Mouse (Mus musculus): ENCODE measurements around the gene Mif4gd. TPM values are rescaled to one million over a fixed set of nuclear protein-coding genes. Genes with fewer than 3 reads are reported as not detected.
"Not testable (repeated sequence)": the region's sequence is repeated elsewhere in the genome, so short reads cannot be mapped to it uniquely, and the experiment has no call there.

Gene Mif4gd
- 47.4 TPM for polyA plus RNA-seq (2021)

DNA sequence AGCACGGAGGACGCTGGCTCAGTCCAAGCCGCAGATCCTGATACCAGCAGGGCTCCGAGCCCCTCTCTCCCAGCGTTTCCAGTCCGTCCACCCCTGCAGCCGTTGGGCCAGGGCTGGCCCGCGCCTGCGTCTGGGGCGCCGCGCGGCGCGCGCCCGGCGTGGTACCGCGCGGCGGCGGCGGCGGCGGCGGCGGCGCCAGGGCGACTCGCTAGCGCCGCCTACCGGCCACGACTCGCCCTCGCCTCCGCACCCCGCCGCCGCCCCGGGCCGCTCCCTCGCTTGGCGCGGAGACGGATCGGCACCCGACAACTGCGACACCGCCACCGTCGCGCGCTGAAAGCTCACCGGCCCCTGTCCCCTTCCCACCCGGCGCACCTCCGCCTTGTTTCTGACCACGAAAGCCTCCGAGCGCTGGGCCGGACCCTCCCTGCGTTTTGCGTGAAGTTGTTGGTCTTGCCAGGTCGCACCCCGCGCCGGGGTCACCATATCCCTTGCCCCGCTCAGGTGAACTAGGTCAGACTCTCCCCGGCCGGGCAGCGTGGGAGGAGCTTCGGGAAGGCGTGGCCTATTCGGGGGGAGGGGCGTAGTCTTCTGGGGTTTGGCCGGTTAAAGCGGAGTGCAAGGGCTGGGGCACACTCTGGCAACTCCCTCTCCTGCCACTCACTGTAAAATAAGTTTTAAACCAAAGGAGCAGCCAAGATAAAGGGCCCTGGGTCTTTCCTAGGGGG is at the start of gene Mif4gd:
TSS of gene Mif4gd (minus strand) at position 560 of the 728 bp plus-strand sequence.
- in situ Hi-C loops (cut with MboI; ENCODE audit: low pct_unique_long_range_greater_than_20kb), result no loop called here
- no peak for DNase-seq (ENCODE audit: low read depth, low spot score)
- POLR2A ChIA-PET, result interaction anchor here (0.7 to 1.5 kb wide), 5 partner anchors 8 to 88 kb away, joined by 3 to 4 read pairs (median 4); partner anchors contain the start of gene Slc25a19
- CTCF ChIA-PET, result interaction anchor here (0.7 to 2.7 kb wide), 6 partner anchors 9 to 158 kb away, joined by 3 to 9 read pairs (median 6); no protein-coding TSS in a partner anchor
- H3K27me3 ChIP-seq, result no peaks in the 10 kb centered on the region
- peak; percentile 83 for ATAC-seq
- no peak for TF ChIP-seq CTCF (IDR thresholded peaks at IDR 0.05)

GRCm38 (mm10) chr11:115660376-115660775 is 47.6 kb upstream of the Mif4gd start:
- no peaks in the 10 kb centered on the region for H3K27me3 ChIP-seq
- no peak for TF ChIP-seq CTCF (IDR thresholded peaks at IDR 0.05)
- in situ Hi-C loops (cut with MboI; ENCODE audit: low pct_unique_long_range_greater_than_20kb), result no loop called here
- DNase-seq (ENCODE audit: low read depth, low spot score), result no peak
- POLR2A ChIA-PET, result interaction anchor here (1.4 to 1.6 kb wide), 2 partner anchors 9 to 48 kb away, joined by 3 to 4 read pairs; partner anchors contain the start of gene Grb2
- CTCF ChIA-PET, result interaction anchor here (1.3 kb wide), 1 partner anchor 10 kb away, joined by 5 read pairs; no protein-coding TSS in a partner anchor
- ATAC-seq, result no peak

DNA sequence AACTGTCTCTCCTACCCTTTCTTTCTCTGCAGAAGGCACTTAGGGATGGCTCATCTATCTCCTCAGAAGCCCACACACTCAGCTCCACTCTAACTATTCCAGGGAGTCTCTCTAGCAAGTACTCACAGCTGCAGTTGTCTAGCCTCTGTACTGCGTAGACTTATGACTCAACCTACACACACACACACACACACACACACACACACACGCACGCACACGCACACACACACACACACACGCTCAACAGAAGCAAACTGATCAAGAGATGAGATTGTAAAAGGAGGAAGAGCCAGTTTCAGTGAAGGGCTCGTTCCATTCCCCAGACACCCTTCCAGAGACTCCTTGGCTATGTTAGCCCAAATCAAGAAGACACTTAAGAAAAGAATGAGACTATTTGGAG is 45.8 kb upstream of the Mif4gd start:
- POLR2A ChIA-PET, result no interaction called here
- H3K27me3 ChIP-seq, result no peaks in the 10 kb centered on the region
- no peak for DNase-seq (ENCODE audit: low read depth, low spot score)
- no peak for TF ChIP-seq CTCF (IDR thresholded peaks at IDR 0.05)
- in situ Hi-C loops (cut with MboI; ENCODE audit: low pct_unique_long_range_greater_than_20kb), result no loop called here
- ATAC-seq, result no peak
- CTCF ChIA-PET, result interaction anchor here (1.3 kb wide), 1 partner anchor 12 kb away, joined by 3 read pairs; no protein-coding TSS in a partner anchor

DNA sequence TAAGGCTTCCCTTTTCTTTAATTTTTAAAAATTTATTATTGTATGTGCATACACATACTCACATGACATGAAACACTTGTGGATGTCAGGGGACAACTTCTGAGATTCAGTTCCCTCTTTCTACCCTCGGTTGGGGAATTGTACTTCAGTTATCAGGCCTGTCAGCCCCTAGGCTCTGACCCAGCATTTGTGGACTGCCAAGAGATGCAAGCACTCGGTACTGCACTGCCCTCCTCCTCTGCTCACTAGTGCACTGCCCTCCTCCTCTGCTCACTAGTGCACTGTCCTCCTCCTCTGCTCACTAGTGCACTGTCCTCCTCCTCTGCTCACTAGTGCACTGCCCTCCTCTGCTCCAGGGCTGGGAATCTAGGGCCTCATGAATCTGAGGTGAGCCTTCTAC is 41.4 kb upstream of the Mif4gd start:
- POLR2A ChIA-PET, result no interaction called here
- ATAC-seq (no peak), DNase-seq (ENCODE audit: low read depth, low spot score) (no peak)
- in situ Hi-C loops (cut with MboI; ENCODE audit: low pct_unique_long_range_greater_than_20kb), result no loop called here
- CTCF ChIA-PET, result no interaction called here
- no peaks in the 10 kb centered on the region for H3K27me3 ChIP-seq
- no peak for TF ChIP-seq CTCF (IDR thresholded peaks at IDR 0.05)

DNA sequence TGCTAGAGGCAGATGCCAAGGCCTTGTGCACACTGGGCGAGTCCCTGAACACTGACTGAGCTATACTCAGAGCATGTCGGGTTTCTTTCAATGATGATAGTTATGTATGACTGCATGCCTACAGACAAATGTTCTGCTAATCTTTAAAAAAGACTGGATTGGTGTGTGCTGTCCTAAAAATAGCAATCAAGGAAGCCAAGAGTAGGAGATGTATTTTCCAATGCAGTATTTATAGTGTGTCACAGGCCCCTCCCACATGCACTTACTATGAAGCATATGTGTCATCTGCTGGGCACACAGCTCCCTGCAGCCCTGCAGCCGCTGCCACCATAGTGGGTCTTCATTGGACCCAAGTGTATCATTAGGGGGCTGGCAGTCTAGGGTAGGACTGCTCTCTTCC is 40.4 kb upstream of the Mif4gd start:
- H3K27me3 ChIP-seq, result no peaks in the 10 kb centered on the region
- CTCF ChIA-PET, result interaction anchor here (1.2 kb wide), 1 partner anchor 8 kb away, joined by 3 read pairs; no protein-coding TSS in a partner anchor
- ATAC-seq (no peak), DNase-seq (ENCODE audit: low read depth, low spot score) (no peak)
- in situ Hi-C loops (cut with MboI; ENCODE audit: low pct_unique_long_range_greater_than_20kb), result no loop called here
- POLR2A ChIA-PET, result no interaction called here
- no peak for TF ChIP-seq CTCF (IDR thresholded peaks at IDR 0.05)

- DNase-seq (ENCODE audit: low read depth, low spot score) (no peak), ATAC-seq (no peak)
- no peak for TF ChIP-seq CTCF (IDR thresholded peaks at IDR 0.05)
- ChIA-PET CTCF (no interaction called here), POLR2A (interaction anchor here (0.5 to 1.2 kb wide), 4 partner anchors 9 to 188 kb away, joined by 3 read pairs; no protein-coding TSS in a partner anchor)
- in situ Hi-C loops (cut with MboI; ENCODE audit: low pct_unique_long_range_greater_than_20kb), result no loop called here
- H3K27me3 ChIP-seq, result no peaks in the 10 kb centered on the region
Measured at GRCm38 (mm10) chr11:115651680-115652079, 38.9 kb upstream of the Mif4gd start.

DNA sequence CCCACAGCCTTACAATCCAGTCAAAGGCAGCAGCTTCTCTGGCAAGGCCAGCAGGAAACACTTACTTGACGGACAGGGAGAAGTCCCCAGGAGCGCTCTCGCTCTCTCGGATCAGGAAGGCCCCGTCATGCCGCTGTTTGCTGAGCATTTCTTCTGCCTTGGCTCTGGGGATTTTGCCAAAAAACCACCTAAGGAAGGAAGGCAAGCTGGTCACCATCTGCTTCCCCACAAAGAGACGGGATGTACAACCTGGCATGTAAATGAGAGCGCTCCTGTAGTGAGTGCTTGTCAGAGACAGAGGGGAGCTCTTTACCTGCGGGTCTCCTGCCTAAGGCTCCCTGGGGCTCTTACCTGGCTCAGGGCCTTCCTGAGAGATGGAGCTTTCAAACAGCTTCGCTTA is 36.9 kb upstream of the Mif4gd start:
- no peak for TF ChIP-seq CTCF (IDR thresholded peaks at IDR 0.05)
- ChIA-PET POLR2A (interaction anchor here (0.5 to 1.1 kb wide), 2 partner anchors 22 to 64 kb away, joined by 4 read pairs; no protein-coding TSS in a partner anchor), CTCF (interaction anchor here (1.0 to 1.7 kb wide), 3 partner anchors 11 to 65 kb away, joined by 5 read pairs; no protein-coding TSS in a partner anchor)
- DNase-seq (ENCODE audit: low read depth, low spot score), result no peak
- no peaks in the 10 kb centered on the region for H3K27me3 ChIP-seq
- in situ Hi-C loops (cut with MboI; ENCODE audit: low pct_unique_long_range_greater_than_20kb), result loop anchor here (10.0 kb wide), 1 partner anchor 225 kb away; no protein-coding TSS in a partner anchor
- no peak for ATAC-seq

GRCm38 (mm10) chr11:115647459-115647858 is 34.7 kb upstream of the Mif4gd start:
- POLR2A ChIA-PET, result interaction anchor here (1.1 to 1.2 kb wide), 2 partner anchors 60 to 66 kb away, joined by 3 to 6 read pairs; partner anchors contain the start of gene Grb2
- CTCF ChIA-PET, result interaction anchor here (1.0 to 3.6 kb wide), 15 partner anchors 9 to 167 kb away, joined by 3 to 24 read pairs (median 3); partner anchors contain the start of gene Tsen54
- TF ChIP-seq CTCF (IDR thresholded peaks at IDR 0.05), result peak; percentile 81
- ATAC-seq, result no peak
- no peaks in the 10 kb centered on the region for H3K27me3 ChIP-seq
- DNase-seq (ENCODE audit: low read depth, low spot score), result no peak
- in situ Hi-C loops (cut with MboI; ENCODE audit: low pct_unique_long_range_greater_than_20kb), result loop anchor here (10.0 kb wide), 1 partner anchor 227 kb away; no protein-coding TSS in a partner anchor

DNA sequence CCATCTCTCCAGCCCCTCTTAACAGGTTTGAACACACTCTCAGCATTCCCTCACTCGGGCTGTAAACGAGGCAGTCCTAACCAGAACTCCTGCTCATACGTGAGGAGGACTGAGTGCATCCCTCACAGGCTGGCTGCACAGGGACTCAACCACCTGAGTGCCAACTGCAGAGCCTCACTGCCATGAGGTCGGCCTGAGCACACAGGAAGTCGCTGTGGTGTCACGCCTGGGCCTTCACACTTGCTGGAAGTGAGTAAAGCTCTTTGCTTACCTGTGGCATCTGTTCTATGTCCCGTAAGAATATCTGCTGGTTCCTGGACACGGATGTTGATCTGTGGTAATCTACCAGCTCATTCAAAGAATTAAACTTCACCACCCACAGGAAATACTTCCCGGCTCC is 33.7 kb upstream of the Mif4gd start:
- in situ Hi-C loops (cut with MboI; ENCODE audit: low pct_unique_long_range_greater_than_20kb), result loop anchor here (10.0 kb wide), 1 partner anchor 228 kb away; no protein-coding TSS in a partner anchor
- TF ChIP-seq CTCF (IDR thresholded peaks at IDR 0.05), result no peak
- H3K27me3 ChIP-seq, result no peaks in the 10 kb centered on the region
- DNase-seq (ENCODE audit: low read depth, low spot score) (no peak), ATAC-seq (no peak)
- ChIA-PET CTCF (interaction anchor here (1.0 to 3.6 kb wide), 11 partner anchors 8 to 168 kb away, joined by 3 to 24 read pairs (median 3); partner anchors contain the start of gene Tsen54), POLR2A (interaction anchor here (1.1 to 1.2 kb wide), 2 partner anchors 61 to 67 kb away, joined by 3 to 6 read pairs; partner anchors contain the start of gene Grb2)

DNA sequence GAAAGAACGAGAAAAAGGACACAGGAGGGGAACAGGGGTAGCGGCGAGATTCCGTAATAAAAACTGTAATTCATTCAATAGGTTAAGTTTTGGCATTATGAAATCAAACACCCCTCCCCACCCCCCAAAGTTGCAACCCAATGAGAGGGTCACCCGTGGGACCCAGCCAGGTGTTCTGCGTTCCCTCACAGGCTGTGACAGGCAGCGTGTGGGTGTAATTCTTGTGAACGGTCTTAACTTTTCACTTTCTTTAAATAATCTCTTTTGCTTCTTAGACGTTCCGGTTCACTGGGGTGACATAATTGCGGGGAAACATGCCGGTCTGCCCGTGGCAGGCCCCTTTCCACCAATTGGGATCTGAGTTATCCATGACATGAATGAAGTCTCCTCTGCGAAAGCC is 32.7 kb upstream of the Mif4gd start:
- ATAC-seq; POLR2A ChIA-PET; H3K27me3 ChIP-seq; DNase-seq (ENCODE audit: low read depth, low spot score): not testable (repeated sequence)
- CTCF ChIA-PET, result interaction anchor here (3.6 kb wide), 1 partner anchor 69 kb away, joined by 24 read pairs; no protein-coding TSS in a partner anchor
- in situ Hi-C loops (cut with MboI; ENCODE audit: low pct_unique_long_range_greater_than_20kb), result loop anchor here (10.0 kb wide), 1 partner anchor 229 kb away; no protein-coding TSS in a partner anchor
